Mouse (Mus musculus) B cell, adult 67 days (primary cell): ENCODE data around the gene Eif5b. TPM values are rescaled to one million over a fixed set of nuclear protein-coding genes. Genes with fewer than 3 reads are reported as not detected.

ENCODE experiments used
- total RNA-seq, 2 experiments: library from RNA; stranded (reverse); gene quantifications; 4 replicates each; pipeline ENCODE4 v1.2.4; 2023

Eif5b gene
- 10 to 100 TPM; 44.4 to 45.2 TPM for total RNA-seq

GRCm38 (mm10) chr1:37997867-37998266 is at the start of gene Eif5b, which contains the start of gene Txndc9:
Gene Eif5b, plus strand, starts transcription at chr1:37998010.
Gene Txndc9, minus strand, starts transcription at chr1:37997893.

GRCm38 (mm10) chr1:37957659-37958058 is 40.2 kb upstream of the Eif5b start, which contains the start of gene Lyg1:
Gene Lyg1, minus strand, starts transcription at chr1:37957759.

Other genes with a start within 250 kb of the Eif5b start
- gene Tsga10, start 131.6 kb upstream of the Eif5b start, total RNA-seq, result 1 to 10 TPM; 7.6 to 8.9 TPM
- gene Lipt1, start 126.3 kb upstream of the Eif5b start, total RNA-seq, result 1 to 10 TPM; 3.3 to 3.9 TPM
- 10 to 100 TPM; 25.7 to 40.3 TPM for gene Mitd1, start 107.6 kb upstream of the Eif5b start, total RNA-seq
- 100 to 1,000 TPM in 1 of 2 experiments, 10 to 100 TPM in 1; 94.7 to 130 TPM for gene Mrpl30, start 107.5 kb upstream of the Eif5b start, total RNA-seq
- not detected for gene Lyg2, start 81.5 kb upstream of the Eif5b start, total RNA-seq
- not detected for gene Lyg1, start 40.3 kb upstream of the Eif5b start, total RNA-seq
- gene Txndc9, start 117 bp upstream of the Eif5b start, total RNA-seq, result 10 to 100 TPM; 66.4 to 69.2 TPM
- 10 to 100 TPM; 46.9 to 51.4 TPM for gene Rev1, start 131.8 kb downstream of the Eif5b start, total RNA-seq